20 mouse cellular contexts compared by ENCODE assay signal in genomic region chr6:136844903-136845302, GRCm38 (mm10). TPM values are rescaled to one million over a fixed set of nuclear protein-coding genes. Genes with fewer than 3 reads are reported as not detected.
"Had no signal": no experiment of that assay in that cellular context is flagged by ENCODE, and none has a peak within 500 bp of the region (broad histone marks: within the 10 kb centered on the region; RNA-seq: fewer than 3 reads in every experiment).

No protein-coding gene starts in this region.

- DNase-seq: liver, postnatal 0 days; lung, adult 2 months; lung, postnatal 14 days; lung, postnatal 36 days; right cerebral cortex, adult 18-20 months; right cerebral cortex, postnatal 25 days; right cerebral cortex, postnatal 4 days; spleen, adult 18-20 months; thymus, adult 2 months; thymus, postnatal 25 days; thymus, postnatal 4 days had no signal

- H3K4me3 ChIP-seq: lung, embryonic 15.5 days; megakaryocyte, embryonic 14.5 days; midbrain, embryonic 13.5 days; midbrain, embryonic 15.5 days; neural tube, embryonic 12.5 days had no signal

- H3K27ac ChIP-seq: lung, embryonic 15.5 days; macrophage; midbrain, embryonic 13.5 days; midbrain, embryonic 15.5 days; neural tube, embryonic 12.5 days had no signal

RNA-seq across cellular contexts. Expression of gene Smco3, which starts 9.7 kb away (rescaled TPM):
- total RNA-seq: monocyte, adult 5-6 weeks had no signal

RNA-seq across cellular contexts. Expression of gene Art4, which starts 12.6 kb away (rescaled TPM):
- total RNA-seq: monocyte, adult 5-6 weeks had no signal

RNA-seq across cellular contexts. Expression of gene Mgp, which starts 30.7 kb away (rescaled TPM):
- total RNA-seq: megakaryocyte progenitor cell, adult 5-6 weeks; monocyte, adult 5-6 weeks; neutrophil, adult 5-6 weeks had no signal
